Comparison of ENCODE assay signal across 10 mouse cellular contexts in genomic region chr13:68577945-68578344, GRCm38 (mm10). TPM values are rescaled to one million over a fixed set of nuclear protein-coding genes. Genes with fewer than 3 reads are reported as not detected.
A peak's percentile ranks its signal among the peaks of the same experiment; 100 is the strongest.
DNase-seq lines count a peak whose midpoint lies in the region; ATAC-seq lines count a peak whose summit lies in the region.
"Had no signal": no experiment of that assay in that cellular context is flagged by ENCODE, and none has a peak within 500 bp of the region (broad histone marks: within the 10 kb centered on the region; RNA-seq: fewer than 3 reads in every experiment).

No protein-coding gene starts in this region.

- H3K4me3 ChIP-seq in midbrain, embryonic 11.5 days (ENCODE audit: low read depth, low read length): no peak overlapping the region
- no peak overlapping the region for H3K4me3 ChIP-seq in midbrain, embryonic 15.5 days
- no peak overlapping the region for H3K4me3 ChIP-seq in lung, embryonic 15.5 days
- no peak overlapping the region for H3K4me3 ChIP-seq in hindbrain, embryonic 13.5 days
- H3K4me3 ChIP-seq: hindbrain, embryonic 15.5 days; liver, embryonic 15.5 days had no signal

- ATAC-seq in midbrain, embryonic 11.5 days (ENCODE audit: low FRiP score): no peak
- no peak for ATAC-seq in midbrain, embryonic 15.5 days (replicated peaks)
- peak; percentile 45; the same call in 1 of the 2 replicates for ATAC-seq in lung, embryonic 15.5 days (ENCODE audit: borderline replicate concordance, extremely low read depth, low FRiP score, low TSS enrichment)
- no peak for ATAC-seq in hindbrain, embryonic 13.5 days (ENCODE audit: low FRiP score)

- no peak overlapping the region for H3K4me2 ChIP-seq in midbrain, embryonic 11.5 days
- H3K4me2 ChIP-seq in midbrain, embryonic 15.5 days: no peak overlapping the region
- H3K4me2 ChIP-seq in lung, embryonic 15.5 days: no peak overlapping the region
- H3K4me2 ChIP-seq in hindbrain, embryonic 13.5 days: no peak overlapping the region
- H3K4me2 ChIP-seq: hindbrain, embryonic 15.5 days; liver, embryonic 15.5 days had no signal

- no peaks in the 10 kb centered on the region for H3K9me3 ChIP-seq in midbrain, embryonic 11.5 days (ENCODE audit: control insufficient read depth, low read length)
- H3K9me3 ChIP-seq in midbrain, embryonic 15.5 days: no peaks in the 10 kb centered on the region
- no peaks in the 10 kb centered on the region for H3K9me3 ChIP-seq in lung, embryonic 15.5 days
- no peaks in the 10 kb centered on the region for H3K9me3 ChIP-seq in hindbrain, embryonic 13.5 days
- H3K9me3 ChIP-seq: hindbrain, embryonic 15.5 days; liver, embryonic 15.5 days had no signal

- H3K4me1 ChIP-seq in midbrain, embryonic 11.5 days (ENCODE audit: control insufficient read depth, insufficient read depth, low read length): peaks cover 3% of the 10 kb centered on the region
- H3K4me1 ChIP-seq in midbrain, embryonic 15.5 days: peaks cover 14% of the 10 kb centered on the region
- H3K4me1 ChIP-seq in lung, embryonic 15.5 days: peaks cover 18% of the 10 kb centered on the region
- peaks cover 20% of the 10 kb centered on the region for H3K4me1 ChIP-seq in hindbrain, embryonic 13.5 days (replicated peaks)

- WGBS in midbrain, embryonic 11.5 days: 95% methylated on average over 7 of the region's 7 CpGs
- WGBS in midbrain, embryonic 15.5 days: 90% methylated on average over 7 of the region's 7 CpGs
- 65% methylated on average over 7 of the region's 7 CpGs for WGBS in lung, embryonic 15.5 days
- WGBS in hindbrain, embryonic 13.5 days: 93% methylated on average over 7 of the region's 7 CpGs

- H3K27ac ChIP-seq in midbrain, embryonic 11.5 days (ENCODE audit: low read depth, low read length): no peak overlapping the region
- no peak overlapping the region for H3K27ac ChIP-seq in midbrain, embryonic 15.5 days
- 0 out of 2 replicates have a peak overlapping the region, but pooled peaks have one; percentile 22 for H3K27ac ChIP-seq in lung, embryonic 15.5 days
- H3K27ac ChIP-seq in hindbrain, embryonic 13.5 days: no peak overlapping the region
- H3K27ac ChIP-seq: hindbrain, embryonic 15.5 days; liver, embryonic 15.5 days had no signal

- no peak overlapping the region for H3K9ac ChIP-seq in midbrain, embryonic 11.5 days (ENCODE audit: low read length)
- H3K9ac ChIP-seq in midbrain, embryonic 15.5 days: no peak overlapping the region
- H3K9ac ChIP-seq in lung, embryonic 15.5 days: no peak overlapping the region
- H3K9ac ChIP-seq in hindbrain, embryonic 13.5 days: no peak overlapping the region
- H3K9ac ChIP-seq: hindbrain, embryonic 15.5 days; liver, embryonic 15.5 days had no signal

- peaks cover 12% of the 10 kb centered on the region for H3K36me3 ChIP-seq in midbrain, embryonic 11.5 days (ENCODE audit: control insufficient read depth, insufficient read depth, low read length)
- H3K36me3 ChIP-seq in midbrain, embryonic 15.5 days (replicated peaks): 0 out of 2 replicates have a peak, but pooled peaks cover 7% of the 10 kb centered on the region
- H3K36me3 ChIP-seq in lung, embryonic 15.5 days: peaks cover 19% of the 10 kb centered on the region
- peaks cover 48% of the 10 kb centered on the region for H3K36me3 ChIP-seq in hindbrain, embryonic 13.5 days

- no peaks in the 10 kb centered on the region for H3K27me3 ChIP-seq in midbrain, embryonic 11.5 days (ENCODE audit: control insufficient read depth, insufficient read depth, low read length)
- no peaks in the 10 kb centered on the region for H3K27me3 ChIP-seq in midbrain, embryonic 15.5 days (replicated peaks)
- no peaks in the 10 kb centered on the region for H3K27me3 ChIP-seq in lung, embryonic 15.5 days
- H3K27me3 ChIP-seq in hindbrain, embryonic 13.5 days: no peaks in the 10 kb centered on the region
- H3K27me3 ChIP-seq: hindbrain, embryonic 15.5 days; liver, embryonic 15.5 days had no signal

- peak; percentile 39 to 75 for DNase-seq in adrenal gland, adult (ENCODE audit: inconsistent age in 2 of 2, low spot score in 1 of 2)
- no peak for DNase-seq in adrenal gland, postnatal 4 days (ENCODE audit: low spot score in 2 of 2)
- DNase-seq in midbrain, embryonic 11.5 days (ENCODE audit: low spot score, missing footprints): peak; percentile 31
- DNase-seq in testis, postnatal 10 days (ENCODE audit: low spot score): peak; percentile 82
- DNase-seq in frontal cortex, postnatal 25 days (ENCODE audit: low spot score in 2 of 2): no peak

RNA-seq across cellular contexts. Expression of gene Mtrr, which starts 4.0 kb away (rescaled TPM):
- 10 to 100 TPM; 26.0 to 30.0 TPM for total RNA-seq in adrenal gland, postnatal 4 days (2021)
- 13.8 and 18.9 TPM in 2 replicates for polyA plus RNA-seq in midbrain, embryonic 11.5 days (2014; fragmentation: Nextera tagmentation; extraction: Ambion mirVana)
- 12.9 and 14.4 TPM in 2 replicates for polyA plus RNA-seq in midbrain, embryonic 15.5 days (2015; fragmentation: Nextera tagmentation; extraction: Ambion mirVana)
- polyA plus RNA-seq in lung, embryonic 15.5 days (2015; fragmentation: Nextera tagmentation; extraction: Ambion mirVana): 20.3 and 23.3 TPM in 2 replicates
- polyA plus RNA-seq in hindbrain, embryonic 13.5 days (2015; fragmentation: Nextera tagmentation; extraction: Ambion mirVana): 12.8 and 12.9 TPM in 2 replicates

RNA-seq across cellular contexts. Expression of gene Fastkd3, which starts 4.1 kb away (rescaled TPM):
- total RNA-seq in adrenal gland, postnatal 4 days (2021): 10 to 100 TPM; 21.5 to 23.8 TPM
- 45.0 and 46.8 TPM in 2 replicates for polyA plus RNA-seq in midbrain, embryonic 11.5 days (2014; fragmentation: Nextera tagmentation; extraction: Ambion mirVana)
- polyA plus RNA-seq in midbrain, embryonic 15.5 days (2015; fragmentation: Nextera tagmentation; extraction: Ambion mirVana): 22.8 and 23.8 TPM in 2 replicates
- polyA plus RNA-seq in lung, embryonic 15.5 days (2015; fragmentation: Nextera tagmentation; extraction: Ambion mirVana): 34.7 and 36.0 TPM in 2 replicates
- polyA plus RNA-seq in hindbrain, embryonic 13.5 days (2015; fragmentation: Nextera tagmentation; extraction: Ambion mirVana): 22.7 and 25.9 TPM in 2 replicates

RNA-seq across cellular contexts. Expression of gene 1700001L19Rik, which starts 19.3 kb away (rescaled TPM):
- under 1 TPM; 0.31 to 0.42 TPM for total RNA-seq in adrenal gland, postnatal 4 days (2021)
- polyA plus RNA-seq in midbrain, embryonic 11.5 days (2014; fragmentation: Nextera tagmentation; extraction: Ambion mirVana): 0.40 and 1.3 TPM in 2 replicates
- polyA plus RNA-seq in midbrain, embryonic 15.5 days (2015; fragmentation: Nextera tagmentation; extraction: Ambion mirVana): 9.6 and 9.8 TPM in 2 replicates
- 1.6 and 2.1 TPM in 2 replicates for polyA plus RNA-seq in lung, embryonic 15.5 days (2015; fragmentation: Nextera tagmentation; extraction: Ambion mirVana)
- polyA plus RNA-seq in hindbrain, embryonic 13.5 days (2015; fragmentation: Nextera tagmentation; extraction: Ambion mirVana): 3.4 and 3.5 TPM in 2 replicates
- polyA plus RNA-seq: liver, embryonic 15.5 days had no signal

Comparison
In these comparisons a context has a peak if more than half of its experiments do, and no peak if none do; other contexts are left out.
1. DNase-seq: peak in adrenal gland, adult (2 of 2), midbrain, embryonic 11.5 days (single experiment) and testis, postnatal 10 days (single experiment); none in adrenal gland, postnatal 4 days (0 of 2) and frontal cortex, postnatal 25 days (0 of 2).